Mouse (Mus musculus) heart, adult 2 months (tissue): Measurements from ENCODE around the gene Camkmt.

Experiments
- CTCF ChIP-seq: fragments of 200-600 bp; IDR thresholded peaks from 2 replicates; pipeline ENCODE4 v1.8.1; 2022; ENCODE audit warnings: antibody characterized with exemption, mild to moderate bottlenecking, moderate library complexity
- EP300 ChIP-seq: fragments of 200-500 bp; IDR thresholded peaks from 2 replicates; pipeline ENCODE4 v1.6.1; 2011; ENCODE audit warnings: low read depth, low read length, control low read depth; ENCODE audit not compliant: insufficient read depth
- POLR2A ChIP-seq: fragments of 200-500 bp; IDR thresholded peaks from 2 replicates; pipeline ENCODE4 v1.6.1; 2011; ENCODE audit warnings: mild to moderate bottlenecking, low read depth, low read length, control low read depth; ENCODE audit not compliant: insufficient read depth

DNA sequence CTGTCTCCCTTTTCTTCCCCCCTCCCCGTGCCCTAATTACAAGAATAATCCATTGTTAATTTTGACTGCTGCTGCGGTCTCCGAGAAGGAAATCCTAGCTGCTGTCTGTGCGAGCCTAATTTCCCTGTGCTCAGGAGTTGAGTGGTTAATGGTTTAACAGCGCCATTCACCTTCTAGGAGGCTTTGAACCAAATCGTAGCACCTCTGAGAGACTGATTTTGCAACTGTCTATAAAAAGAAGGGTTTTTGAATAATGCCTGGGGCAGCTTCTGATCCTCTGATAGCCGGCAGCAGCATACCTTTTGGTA lies 99.7 kb downstream of the Camkmt start:
- TF ChIP-seq CTCF (no peak), POLR2A (no peak), EP300 (no peak)
